Mouse (Mus musculus) left cerebral cortex, postnatal 10 days (tissue): ENCODE data around the gene Spop. TPM values are rescaled to one million over a fixed set of nuclear protein-coding genes. Genes with fewer than 3 reads are reported as not detected.
"Not testable (repeated sequence)": the region's sequence is repeated elsewhere in the genome, so short reads cannot be mapped to it uniquely, and the experiment has no call there.

Experiments used
- DNase-seq, 2 experiments: peaks; one replicate each; pipeline ENCODE4 v3.0.0; 2021 to 2022; ENCODE audit warnings: low spot score in 2 of 2, mixed read lengths in 1 of 2; ENCODE audit errors: extremely low spot score in 1 of 2
- intact Hi-C: fragments of 180-260 bp; cut with DNase I; formaldehyde crosslinking; loops from one replicate; pipeline ENCODE4 v1.15.1; 2025
- total RNA-seq, 2 experiments: library from RNA; stranded (reverse); gene quantifications; 2 replicates each; pipeline ENCODE4 v1.2.3; 2021

Spop gene
- total RNA-seq, 2 experiments from 2014 or later = 140 to 143 TPM

GRCm38 (mm10) chr11:95387354-95387753 is 26.5 kb upstream of the Spop start:
- no peak for DNase-seq
- intact Hi-C loops = loop anchor here (10.0 kb wide), 1 partner anchor 257 kb away; no protein-coding TSS in a partner anchor

DNA sequence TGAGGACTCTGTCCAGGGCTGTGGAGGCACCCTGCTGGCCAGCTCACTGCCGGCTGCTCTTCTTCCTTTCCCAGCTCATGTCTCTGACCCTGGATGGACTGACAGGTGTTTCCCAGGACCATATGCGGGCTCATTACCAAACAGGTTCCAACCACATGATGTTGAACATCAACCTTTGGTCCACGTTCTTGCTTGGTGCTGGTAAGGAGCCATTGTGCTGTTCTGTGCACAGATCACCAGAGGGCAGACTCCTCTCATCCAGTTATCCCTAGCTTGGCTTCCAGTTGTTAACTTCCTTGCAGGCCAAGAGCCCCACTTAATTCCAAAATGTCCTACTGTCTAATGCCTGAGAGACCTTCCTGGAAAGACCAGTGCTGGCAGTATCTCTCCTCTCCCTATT is 24.9 kb upstream of the Spop start:
- intact Hi-C loops = loop anchor here (10.0 kb wide), 1 partner anchor 256 kb away; no protein-coding TSS in a partner anchor
- no peak for DNase-seq

DNA sequence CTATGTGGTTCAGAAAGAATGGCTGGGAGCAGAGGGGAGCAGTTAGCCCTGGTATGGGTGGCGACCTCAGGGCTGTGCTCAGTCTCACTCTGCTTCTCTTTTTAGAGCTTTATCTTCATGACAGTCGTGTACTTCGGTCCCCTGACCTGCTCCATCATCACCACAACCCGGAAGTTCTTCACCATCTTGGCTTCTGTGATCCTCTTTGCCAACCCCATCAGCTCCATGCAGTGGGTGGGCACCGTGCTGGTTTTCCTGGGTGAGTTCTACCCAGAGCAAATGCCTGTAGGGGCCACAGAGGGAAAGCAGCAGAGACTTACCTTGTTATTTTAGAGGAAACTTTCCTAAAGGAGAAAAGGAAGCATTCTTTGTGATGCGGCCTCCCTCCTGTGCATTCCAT is 23.5 kb upstream of the Spop start:
- DNase-seq = no peak
- intact Hi-C loops = no loop called here

- no peak for DNase-seq
- intact Hi-C loops = no loop called here
Observed at GRCm38 (mm10) chr11:95391201-95391600, 22.7 kb upstream of the Spop start.

- intact Hi-C loops = no loop called here
- DNase-seq = no peak
Observed at GRCm38 (mm10) chr11:95391743-95392142, 22.1 kb upstream of the Spop start.

GRCm38 (mm10) chr11:95392223-95392667 is 21.6 kb upstream of the Spop start:
- intact Hi-C loops = no loop called here
- peak; percentile 71 to 76 for DNase-seq

DNA sequence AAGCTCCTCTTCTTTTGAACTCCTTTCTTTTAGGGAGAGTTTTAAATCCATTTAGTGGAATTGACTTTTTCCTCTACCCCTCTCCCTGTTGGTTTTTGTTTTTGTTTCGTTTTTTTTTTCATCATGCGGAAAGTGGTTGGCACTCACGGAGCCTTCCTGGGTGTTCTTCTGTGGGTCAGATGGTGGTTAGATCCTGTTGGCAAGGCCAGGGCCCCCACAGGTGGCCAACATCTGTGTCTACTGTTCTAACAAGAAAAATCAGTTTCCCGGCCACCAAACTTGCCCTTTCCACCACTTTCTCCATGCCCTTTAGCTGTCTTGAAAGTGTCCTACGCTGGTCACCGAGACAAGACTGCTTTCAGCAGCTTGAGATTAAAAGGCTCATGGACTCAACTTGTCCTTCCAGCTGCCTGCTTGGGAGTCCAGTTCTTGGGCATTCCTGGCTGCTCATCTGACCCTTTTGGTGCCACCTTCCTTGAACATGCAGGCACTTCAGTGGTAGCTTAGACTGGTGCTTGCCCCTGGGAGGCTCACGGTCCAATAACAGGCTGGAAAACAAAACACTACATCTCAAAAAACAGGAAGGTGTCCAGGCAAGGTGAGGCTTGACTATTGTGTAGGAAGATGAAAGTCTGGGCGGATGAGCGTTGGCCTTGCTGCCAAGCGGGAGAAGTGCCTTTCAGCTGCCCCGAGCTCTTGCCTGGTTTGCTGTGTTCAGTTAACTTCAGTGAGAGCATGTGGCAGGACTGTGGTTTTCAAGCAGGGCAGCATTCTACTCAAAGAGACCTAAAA is 21.0 kb upstream of the Spop start:
- no peak for DNase-seq
- intact Hi-C loops = no loop called here

DNA sequence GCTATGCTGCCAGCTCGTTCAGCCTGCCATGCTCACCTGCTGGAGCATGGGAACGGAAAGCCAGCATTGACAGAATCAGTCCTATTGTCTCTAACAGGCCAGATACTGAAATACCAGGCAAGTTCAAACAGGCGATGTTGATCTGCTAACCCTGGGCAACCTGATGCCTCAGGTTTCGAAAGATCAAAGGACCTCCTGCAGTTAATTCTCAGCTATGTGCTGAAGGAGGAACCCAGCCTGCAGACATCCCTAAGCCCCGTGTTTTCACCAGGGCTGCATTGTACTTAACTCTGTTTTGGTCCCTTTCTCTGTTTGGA is 20.4 kb upstream of the Spop start:
- DNase-seq = no peak
- intact Hi-C loops = no loop called here

DNA sequence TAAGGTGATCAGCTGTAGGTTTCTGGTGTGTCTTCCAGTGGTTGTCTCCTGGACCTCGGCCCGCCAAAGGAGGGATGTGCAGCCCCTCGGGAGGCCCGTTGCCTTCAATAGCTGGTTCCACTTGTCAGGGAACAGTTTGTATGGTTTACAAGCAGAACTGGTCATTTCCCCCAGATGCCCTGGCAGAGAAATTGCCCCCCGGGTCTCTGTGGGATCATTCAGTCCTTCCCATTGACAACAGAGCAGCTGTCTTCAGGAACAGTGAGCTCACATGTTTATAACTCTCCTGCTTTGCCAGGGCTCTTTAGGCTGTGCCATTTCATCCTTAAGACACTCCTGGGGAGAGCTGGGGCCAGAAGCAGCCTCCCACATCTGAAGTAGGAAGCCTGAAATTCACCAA is 19.8 kb upstream of the Spop start:
- no peak for DNase-seq
- intact Hi-C loops = no loop called here

GRCm38 (mm10) chr11:95396548-95396947 is 17.3 kb upstream of the Spop start:
- intact Hi-C loops = loop anchor here (5.0 kb wide), 1 partner anchor 81 kb away; no protein-coding TSS in a partner anchor
- DNase-seq = no peak

DNA sequence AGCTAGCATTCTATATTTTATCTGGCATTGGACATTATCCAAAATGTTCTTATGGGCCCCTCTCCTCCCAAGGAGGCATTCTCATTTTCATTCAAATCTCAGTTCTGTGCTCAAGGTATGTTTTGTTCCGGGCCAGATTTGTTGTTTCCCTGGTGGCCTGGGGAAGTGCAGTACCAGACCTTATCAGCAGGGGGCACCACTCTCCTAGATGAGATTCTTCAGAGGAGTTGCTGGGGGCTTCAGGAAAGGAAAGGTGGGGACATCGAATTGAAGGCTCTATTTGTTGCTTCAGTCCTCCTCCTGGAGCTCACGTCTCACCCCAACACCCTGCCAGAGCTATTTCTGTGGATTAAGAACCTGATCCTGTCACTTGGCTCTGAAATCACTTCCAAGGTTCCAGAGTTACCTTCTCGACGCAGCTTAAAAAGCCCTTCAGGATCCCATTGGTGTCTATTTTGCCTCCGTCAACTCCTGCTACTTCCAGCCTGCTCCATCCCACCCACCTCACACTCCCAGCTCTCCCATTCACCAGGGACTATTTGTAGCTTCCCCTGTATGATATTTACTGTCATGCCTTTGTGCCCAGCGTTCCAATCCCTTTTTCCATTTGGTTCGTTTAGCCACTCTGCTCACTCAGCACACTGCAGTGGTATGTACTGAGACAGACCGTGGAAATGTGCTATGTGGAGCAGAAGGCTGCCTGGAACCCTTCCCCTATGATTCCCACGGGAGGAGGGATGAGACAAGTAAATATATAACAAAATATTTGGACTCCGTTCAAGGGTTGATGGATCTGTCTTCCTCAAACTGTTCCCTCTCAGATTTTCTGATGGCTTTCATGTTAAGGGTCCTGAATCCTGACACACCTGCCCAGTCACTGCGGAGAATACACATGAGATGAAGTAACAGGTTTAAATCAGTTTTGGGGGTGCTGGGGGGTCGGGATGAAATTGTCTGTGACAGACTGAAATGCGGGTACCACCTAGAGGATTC is 15.7 kb upstream of the Spop start:
- peak; percentile 72 for DNase-seq
- intact Hi-C loops = loop anchor here (2.0 to 5.0 kb wide), 2 partner anchors 79 to 123 kb away; no protein-coding TSS in a partner anchor

DNA sequence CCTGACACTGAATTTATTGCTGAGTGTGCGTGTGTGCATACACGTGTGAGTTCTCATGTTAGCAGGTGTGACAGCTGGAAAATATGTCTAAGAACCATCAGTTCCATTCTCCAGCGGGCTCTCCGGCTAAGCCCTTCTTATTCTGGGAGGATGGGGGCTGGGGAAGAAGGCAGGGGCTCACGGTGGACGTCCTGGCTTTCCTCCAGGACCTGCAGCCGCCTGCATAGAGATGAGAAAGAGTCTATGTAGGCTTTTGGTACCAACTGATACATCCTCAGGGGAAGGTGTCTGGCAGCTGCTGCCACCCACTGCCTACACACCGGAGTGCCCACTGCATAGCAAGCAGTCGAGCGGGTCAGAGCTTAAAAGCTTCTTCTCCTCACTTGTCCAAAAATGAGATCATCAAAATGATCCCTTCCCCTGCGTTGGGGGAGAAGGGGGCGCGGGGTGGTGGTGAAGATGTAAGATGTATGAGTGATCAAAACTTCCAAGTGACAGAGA is 14.3 kb upstream of the Spop start:
- DNase-seq = no peak
- intact Hi-C loops = loop anchor here (2.0 to 5.0 kb wide), 2 partner anchors 78 to 121 kb away; no protein-coding TSS in a partner anchor

DNA sequence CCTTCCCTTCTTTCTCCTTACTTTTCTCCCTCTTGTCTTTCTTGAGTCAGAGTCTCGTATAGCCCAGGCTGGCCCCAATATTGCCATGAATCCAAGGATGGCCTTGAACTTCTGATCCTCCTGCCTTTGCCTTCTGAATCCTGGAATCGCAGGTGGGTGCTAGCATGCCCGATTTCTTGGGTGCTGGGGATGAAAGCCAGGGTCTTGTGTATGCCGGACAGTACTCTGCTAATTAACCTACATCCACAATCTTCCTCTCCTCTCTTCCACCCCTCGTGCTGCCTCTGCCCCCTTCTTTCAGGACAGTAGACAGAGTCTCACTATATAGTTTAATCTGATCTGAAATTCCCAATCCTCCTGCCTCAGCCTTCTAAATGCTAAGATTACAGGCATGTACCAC is 12.3 kb upstream of the Spop start:
- no peak for DNase-seq
- intact Hi-C loops = no loop called here

DNA sequence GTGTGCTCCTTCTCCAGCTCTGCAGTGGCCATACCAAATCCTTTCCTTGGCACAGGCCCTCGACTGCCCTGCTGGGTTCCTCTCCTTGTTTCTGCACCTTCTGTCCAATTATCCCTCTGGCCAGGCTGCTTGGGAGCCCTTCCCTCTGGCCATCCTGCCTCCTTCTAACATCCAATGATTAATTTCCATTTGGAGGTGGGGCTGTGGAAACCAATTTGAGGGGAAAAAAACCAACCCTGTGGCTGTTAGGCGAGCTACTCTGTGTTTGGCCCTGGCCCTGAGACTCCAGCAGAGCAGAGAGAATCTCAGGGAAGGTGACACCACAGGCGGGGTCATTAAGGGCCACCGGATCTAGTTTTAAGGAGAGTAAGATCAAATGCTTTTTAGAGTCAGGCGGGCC is 11.7 kb upstream of the Spop start:
- no peak for DNase-seq
- intact Hi-C loops = no loop called here

DNA sequence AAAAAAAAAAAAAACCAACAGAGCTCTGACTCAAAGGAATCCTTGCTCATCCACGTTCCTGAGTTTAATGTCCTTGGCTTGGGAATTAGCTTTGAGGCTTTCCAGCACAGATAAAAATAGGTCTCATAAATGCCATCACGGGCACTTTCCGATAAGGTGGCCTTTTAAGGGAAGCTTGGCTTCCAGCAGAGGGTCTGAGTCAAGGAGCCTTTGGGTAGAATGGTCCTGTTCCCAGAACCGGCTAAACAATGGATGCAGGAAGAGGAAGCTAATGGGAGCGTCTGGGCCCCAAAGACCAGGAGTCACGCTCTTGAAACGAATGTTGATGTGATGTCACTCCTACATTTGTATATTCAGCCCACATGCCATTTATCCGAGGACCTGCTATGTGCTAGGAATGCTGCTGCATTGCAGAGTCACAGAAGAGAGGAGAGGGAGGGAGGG is 11.2 kb upstream of the Spop start:
- intact Hi-C loops = no loop called here
- no peak for DNase-seq

- DNase-seq = no peak
- intact Hi-C loops = no loop called here
Observed at GRCm38 (mm10) chr11:95403382-95404340, 10.2 kb upstream of the Spop start.

DNA sequence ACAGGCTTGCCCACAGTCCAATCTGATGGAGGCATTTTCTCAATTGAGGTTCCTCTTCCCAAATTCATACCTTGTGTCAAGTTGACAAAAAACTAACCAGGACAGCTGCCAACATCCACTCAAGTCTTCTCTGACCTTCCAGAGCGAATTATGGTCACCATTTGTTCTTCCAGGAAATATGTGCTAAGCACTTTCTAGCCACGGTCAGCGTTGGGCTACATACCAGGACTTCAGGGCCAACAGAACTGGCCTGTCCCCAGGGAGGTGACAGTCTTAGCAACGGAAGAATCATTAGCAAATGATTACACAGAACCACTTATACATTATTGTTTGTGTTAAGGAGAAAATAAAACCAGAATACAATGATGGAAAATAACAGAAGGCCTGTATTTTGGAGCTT is 8.1 kb upstream of the Spop start:
- no peak for DNase-seq
- intact Hi-C loops = no loop called here

- intact Hi-C loops, DNase-seq: not testable (repeated sequence)
Observed at GRCm38 (mm10) chr11:95406398-95406797, 7.5 kb upstream of the Spop start.
